Mouse (Mus musculus): ENCODE data around the gene Sele. TPM values are rescaled to one million over a fixed set of nuclear protein-coding genes. Genes with fewer than 3 reads are reported as not detected.
"Not testable (repeated sequence)": the region's sequence is repeated elsewhere in the genome, so short reads cannot be mapped to it uniquely, and the experiment has no call there.

Gene Sele
- 0.06 TPM in 1 of 2 replicates, not detected in the other for polyA plus RNA-seq (2014; fragmentation: Nextera tagmentation; extraction: Ambion mirVana)

GRCm38 (mm10) chr1:164047934-164048333 is at the start of gene Sele:
TSS of gene Sele (plus strand) at chr1:164048234.
- DNase-seq (ENCODE audit: low spot score) (no peak), ATAC-seq (ENCODE audit: insufficient number of reproducible peaks, low FRiP score, low TSS enrichment, low read depth) (no peak)
- H3K4me1 ChIP-seq (ENCODE audit: control insufficient read depth, insufficient read depth, low read length): no peaks in the 10 kb centered on the region
- no peaks in the 10 kb centered on the region for H3K27me3 ChIP-seq (ENCODE audit: control insufficient read depth, insufficient read depth, low read length)
- H3K4me3 ChIP-seq (ENCODE audit: low read depth, low read length): no peak within 1 kb of the TSS
- H3K9me3 ChIP-seq (ENCODE audit: control insufficient read depth, low read length): no peaks in the 10 kb centered on the region
- H3K27ac ChIP-seq (replicated peaks; ENCODE audit: low read depth, low read length): no peak within 1 kb of the TSS
- no peaks in the 10 kb centered on the region for H3K36me3 ChIP-seq (ENCODE audit: control insufficient read depth, insufficient read depth, low read length)
- no peak within 1 kb of the TSS for H3K9ac ChIP-seq (ENCODE audit: low read length)
- H3K4me2 ChIP-seq (ENCODE audit: low read depth, severe bottlenecking): no peak within 1 kb of the TSS
- 87% methylated on average over 5 of the region's 5 CpGs for WGBS

GRCm38 (mm10) chr1:164001831-164002452 is 46.1 kb upstream of the Sele start:
- Histone ChIP-seq H3K4me2 (ENCODE audit: low read depth, severe bottlenecking) (no peak overlapping the region), H3K27ac (replicated peaks; ENCODE audit: low read depth, low read length) (no peak overlapping the region), H3K27me3 (ENCODE audit: control insufficient read depth, insufficient read depth, low read length) (no peaks in the 10 kb centered on the region), H3K36me3 (ENCODE audit: control insufficient read depth, insufficient read depth, low read length) (no peaks in the 10 kb centered on the region), H3K9me3 (ENCODE audit: control insufficient read depth, low read length) (no peaks in the 10 kb centered on the region), H3K9ac (ENCODE audit: low read length) (no peak overlapping the region), H3K4me1 (ENCODE audit: control insufficient read depth, insufficient read depth, low read length) (no peaks in the 10 kb centered on the region), H3K4me3 (ENCODE audit: low read depth, low read length) (no peak overlapping the region)
- DNase-seq (ENCODE audit: low spot score) (no peak), ATAC-seq (ENCODE audit: insufficient number of reproducible peaks, low FRiP score, low TSS enrichment, low read depth) (no peak)
- 76% methylated on average over 6 of the region's 6 CpGs for WGBS

GRCm38 (mm10) chr1:164004311-164004710 is 43.7 kb upstream of the Sele start:
- Histone ChIP-seq H3K4me2 (ENCODE audit: low read depth, severe bottlenecking) (no peak overlapping the region), H3K9me3 (ENCODE audit: control insufficient read depth, low read length) (no peaks in the 10 kb centered on the region), H3K4me3 (ENCODE audit: low read depth, low read length) (no peak overlapping the region), H3K4me1 (ENCODE audit: control insufficient read depth, insufficient read depth, low read length) (no peaks in the 10 kb centered on the region), H3K27me3 (ENCODE audit: control insufficient read depth, insufficient read depth, low read length) (no peaks in the 10 kb centered on the region), H3K9ac (ENCODE audit: low read length) (no peak overlapping the region), H3K36me3 (ENCODE audit: control insufficient read depth, insufficient read depth, low read length) (no peaks in the 10 kb centered on the region), H3K27ac (replicated peaks; ENCODE audit: low read depth, low read length) (no peak overlapping the region)
- no peak for ATAC-seq (ENCODE audit: insufficient number of reproducible peaks, low FRiP score, low TSS enrichment, low read depth)
- no peak for DNase-seq (ENCODE audit: low spot score)
- 80% methylated on average over 3 of the region's 3 CpGs for whole genome bisulfite sequencing

DNA sequence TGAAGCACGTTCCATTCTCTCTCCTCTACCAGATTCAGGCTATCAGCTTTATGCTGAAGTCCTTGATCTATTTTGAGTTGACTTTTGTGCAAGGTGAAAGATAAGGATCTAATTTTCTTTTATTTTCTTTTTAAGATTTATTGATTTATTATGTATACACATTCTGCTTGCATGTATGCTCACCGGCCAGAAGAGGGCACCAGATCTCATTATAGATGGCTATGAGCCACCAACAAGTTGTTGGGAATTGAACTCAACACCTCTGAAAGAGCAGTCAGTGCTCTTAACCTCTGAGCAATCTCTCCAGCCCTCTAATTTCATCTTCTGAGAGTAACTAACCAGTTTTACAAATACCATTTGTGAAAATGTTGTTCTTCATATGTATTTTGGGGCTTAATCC is 38.8 kb upstream of the Sele start:
- ATAC-seq (ENCODE audit: insufficient number of reproducible peaks, low FRiP score, low TSS enrichment, low read depth): no peak
- H3K9ac ChIP-seq (ENCODE audit: low read length): no peak overlapping the region
- peak; percentile 25 for DNase-seq (ENCODE audit: low spot score)
- H3K27me3 ChIP-seq (ENCODE audit: control insufficient read depth, insufficient read depth, low read length): no peaks in the 10 kb centered on the region
- no peak overlapping the region for H3K4me3 ChIP-seq (ENCODE audit: low read depth, low read length)
- H3K9me3 ChIP-seq (ENCODE audit: control insufficient read depth, low read length): no peaks in the 10 kb centered on the region
- no peaks in the 10 kb centered on the region for H3K36me3 ChIP-seq (ENCODE audit: control insufficient read depth, insufficient read depth, low read length)
- 50% methylated on average over 2 of the region's 2 CpGs for WGBS
- H3K27ac ChIP-seq (replicated peaks; ENCODE audit: low read depth, low read length): no peak overlapping the region
- H3K4me1 ChIP-seq (ENCODE audit: control insufficient read depth, insufficient read depth, low read length): no peaks in the 10 kb centered on the region
- no peak overlapping the region for H3K4me2 ChIP-seq (ENCODE audit: low read depth, severe bottlenecking)

- Histone ChIP-seq H3K9ac (ENCODE audit: low read length) (no peak overlapping the region), H3K27ac (replicated peaks; ENCODE audit: low read depth, low read length) (no peak overlapping the region), H3K27me3 (ENCODE audit: control insufficient read depth, insufficient read depth, low read length) (no peaks in the 10 kb centered on the region), H3K9me3 (ENCODE audit: control insufficient read depth, low read length) (no peaks in the 10 kb centered on the region), H3K4me2 (ENCODE audit: low read depth, severe bottlenecking) (no peak overlapping the region), H3K4me3 (ENCODE audit: low read depth, low read length) (no peak overlapping the region), H3K36me3 (ENCODE audit: control insufficient read depth, insufficient read depth, low read length) (no peaks in the 10 kb centered on the region), H3K4me1 (ENCODE audit: control insufficient read depth, insufficient read depth, low read length) (no peaks in the 10 kb centered on the region)
- ATAC-seq (ENCODE audit: insufficient number of reproducible peaks, low FRiP score, low TSS enrichment, low read depth): no peak
- WGBS: 70% methylated on average over 1 of the region's 1 CpGs
- no peak for DNase-seq (ENCODE audit: low spot score)
Measured at GRCm38 (mm10) chr1:164014616-164015015, 33.4 kb upstream of the Sele start.

- Histone ChIP-seq H3K27ac (replicated peaks; ENCODE audit: low read depth, low read length) (no peak overlapping the region), H3K4me3 (ENCODE audit: low read depth, low read length) (no peak overlapping the region), H3K9me3 (ENCODE audit: control insufficient read depth, low read length) (no peaks in the 10 kb centered on the region), H3K4me1 (ENCODE audit: control insufficient read depth, insufficient read depth, low read length) (no peaks in the 10 kb centered on the region), H3K27me3 (ENCODE audit: control insufficient read depth, insufficient read depth, low read length) (no peaks in the 10 kb centered on the region), H3K36me3 (ENCODE audit: control insufficient read depth, insufficient read depth, low read length) (no peaks in the 10 kb centered on the region), H3K9ac (ENCODE audit: low read length) (no peak overlapping the region), H3K4me2 (ENCODE audit: low read depth, severe bottlenecking) (no peak overlapping the region)
- WGBS: 89% methylated on average over 16 of the region's 16 CpGs
- ATAC-seq (ENCODE audit: insufficient number of reproducible peaks, low FRiP score, low TSS enrichment, low read depth): no peak
- no peak for DNase-seq (ENCODE audit: low spot score)
Measured at GRCm38 (mm10) chr1:164018221-164018896, 29.7 kb upstream of the Sele start.

GRCm38 (mm10) chr1:164019789-164020188 is 28.2 kb upstream of the Sele start:
- H3K27me3 ChIP-seq (ENCODE audit: control insufficient read depth, insufficient read depth, low read length): no peaks in the 10 kb centered on the region
- H3K9ac ChIP-seq (ENCODE audit: low read length): no peak overlapping the region
- H3K4me3 ChIP-seq (ENCODE audit: low read depth, low read length): no peak overlapping the region
- no peaks in the 10 kb centered on the region for H3K9me3 ChIP-seq (ENCODE audit: control insufficient read depth, low read length)
- H3K4me2 ChIP-seq (ENCODE audit: low read depth, severe bottlenecking): no peak overlapping the region
- WGBS: 76% methylated on average over 6 of the region's 6 CpGs
- no peak for ATAC-seq (ENCODE audit: insufficient number of reproducible peaks, low FRiP score, low TSS enrichment, low read depth)
- no peaks in the 10 kb centered on the region for H3K36me3 ChIP-seq (ENCODE audit: control insufficient read depth, insufficient read depth, low read length)
- no peak for DNase-seq (ENCODE audit: low spot score)
- H3K4me1 ChIP-seq (ENCODE audit: control insufficient read depth, insufficient read depth, low read length): no peaks in the 10 kb centered on the region
- no peak overlapping the region for H3K27ac ChIP-seq (replicated peaks; ENCODE audit: low read depth, low read length)

DNA sequence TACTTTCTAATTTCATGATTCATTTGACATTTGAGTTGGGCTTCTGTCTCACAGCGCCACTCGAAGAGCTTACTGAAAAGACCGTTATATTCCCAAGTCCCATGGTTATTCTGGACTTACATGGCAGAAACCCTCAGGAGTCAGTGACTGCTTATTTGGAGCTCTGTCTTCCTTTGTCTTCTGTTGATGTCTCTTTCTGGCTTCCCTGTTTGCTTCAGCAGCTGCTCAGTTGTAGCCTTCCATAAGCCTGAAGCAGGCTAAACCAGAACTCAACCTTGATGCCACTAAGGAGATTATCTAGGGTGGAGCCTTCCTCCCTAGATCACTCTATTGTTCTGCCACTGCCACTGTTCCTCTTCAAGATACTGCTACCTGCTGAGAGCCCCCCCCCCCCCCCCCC is 27.3 kb upstream of the Sele start:
- DNase-seq (ENCODE audit: low spot score); H3K4me3 ChIP-seq (ENCODE audit: low read depth, low read length); H3K36me3 ChIP-seq (ENCODE audit: control insufficient read depth, insufficient read depth, low read length); H3K9ac ChIP-seq (ENCODE audit: low read length); H3K4me1 ChIP-seq (ENCODE audit: control insufficient read depth, insufficient read depth, low read length); H3K4me2 ChIP-seq (ENCODE audit: low read depth, severe bottlenecking); H3K9me3 ChIP-seq (ENCODE audit: control insufficient read depth, low read length); H3K27ac ChIP-seq (replicated peaks; ENCODE audit: low read depth, low read length); H3K27me3 ChIP-seq (ENCODE audit: control insufficient read depth, insufficient read depth, low read length); ATAC-seq (ENCODE audit: insufficient number of reproducible peaks, low FRiP score, low TSS enrichment, low read depth): not testable (repeated sequence)
- WGBS: 88% methylated on average over 3 of the region's 3 CpGs
